Mouse (Mus musculus): Measurements from ENCODE around the gene Kiss1r.

The Kiss1r gene

DNA sequence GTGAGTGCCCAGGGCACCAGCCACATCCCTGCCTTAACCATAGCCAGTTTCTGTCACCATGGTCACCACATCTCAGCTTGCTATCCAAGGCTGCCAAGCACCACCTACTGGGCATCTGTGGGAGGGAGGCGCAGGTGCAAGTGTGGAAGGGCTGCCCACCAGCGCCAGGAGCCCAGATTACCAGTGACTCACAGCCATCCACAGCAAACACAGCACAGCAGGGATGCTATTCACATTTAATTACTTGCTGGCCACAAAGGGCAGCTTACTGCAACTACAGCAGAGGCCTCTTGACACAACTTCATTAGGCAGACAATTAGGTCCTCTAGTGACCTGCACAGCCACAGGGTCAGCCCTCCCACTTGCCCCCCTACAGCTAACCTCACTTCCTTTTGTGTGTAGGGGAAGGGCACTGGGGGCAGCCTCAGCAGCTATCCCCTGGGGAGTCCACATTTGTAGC, 15.8 kb upstream of the Kiss1r start:
- no peak for DNase-seq

DNA sequence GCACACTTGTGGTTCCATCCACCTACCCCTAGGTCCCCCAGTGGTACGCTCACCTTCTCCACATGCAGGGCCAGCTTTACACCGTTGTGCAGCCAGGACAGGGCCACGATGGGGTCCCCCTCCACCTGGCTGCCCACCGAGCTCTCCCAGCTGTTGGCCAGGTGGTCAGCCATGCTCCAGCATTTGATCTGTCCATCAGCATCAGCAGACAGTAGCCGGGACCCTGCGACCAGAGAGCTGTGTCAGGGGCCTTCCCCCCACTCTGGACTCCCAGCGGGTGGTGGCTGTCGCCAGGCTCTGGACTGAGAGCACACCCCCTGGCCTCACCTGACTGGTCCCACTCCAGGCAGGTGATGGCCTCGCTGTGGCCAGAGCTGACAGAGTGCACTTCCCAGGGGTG, 10.1 kb upstream of the Kiss1r start:
- DNase-seq, result peak; percentile 68

DNA sequence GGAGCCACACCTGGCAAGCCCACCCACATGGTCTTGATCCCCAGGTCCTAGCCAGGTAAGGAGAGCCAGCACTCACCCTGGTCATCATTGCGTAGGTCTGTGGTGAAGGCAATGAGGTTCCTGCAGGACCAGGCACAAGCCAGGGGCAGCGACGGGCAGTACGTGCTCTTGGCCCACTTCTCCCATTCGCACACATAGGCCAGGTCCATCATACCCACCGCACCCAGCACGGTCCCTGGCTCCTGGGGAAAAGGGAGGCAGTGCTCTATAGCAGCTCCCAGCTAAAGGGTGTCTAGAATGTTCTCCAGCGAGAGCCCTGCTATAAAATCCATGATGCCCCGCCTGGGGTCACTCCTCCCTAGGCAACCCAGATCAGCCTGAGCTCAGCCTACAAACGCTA, 9.4 kb upstream of the Kiss1r start:
- peak; percentile 63 for DNase-seq

- peak; percentile 97 for DNase-seq
Measured at GRCm38 (mm10) chr10:79908167-79909091, 8.3 kb upstream of the Kiss1r start, which contains the start of gene Med16. Gene Med16, minus strand, starts transcription at chr10:79908923.

DNA sequence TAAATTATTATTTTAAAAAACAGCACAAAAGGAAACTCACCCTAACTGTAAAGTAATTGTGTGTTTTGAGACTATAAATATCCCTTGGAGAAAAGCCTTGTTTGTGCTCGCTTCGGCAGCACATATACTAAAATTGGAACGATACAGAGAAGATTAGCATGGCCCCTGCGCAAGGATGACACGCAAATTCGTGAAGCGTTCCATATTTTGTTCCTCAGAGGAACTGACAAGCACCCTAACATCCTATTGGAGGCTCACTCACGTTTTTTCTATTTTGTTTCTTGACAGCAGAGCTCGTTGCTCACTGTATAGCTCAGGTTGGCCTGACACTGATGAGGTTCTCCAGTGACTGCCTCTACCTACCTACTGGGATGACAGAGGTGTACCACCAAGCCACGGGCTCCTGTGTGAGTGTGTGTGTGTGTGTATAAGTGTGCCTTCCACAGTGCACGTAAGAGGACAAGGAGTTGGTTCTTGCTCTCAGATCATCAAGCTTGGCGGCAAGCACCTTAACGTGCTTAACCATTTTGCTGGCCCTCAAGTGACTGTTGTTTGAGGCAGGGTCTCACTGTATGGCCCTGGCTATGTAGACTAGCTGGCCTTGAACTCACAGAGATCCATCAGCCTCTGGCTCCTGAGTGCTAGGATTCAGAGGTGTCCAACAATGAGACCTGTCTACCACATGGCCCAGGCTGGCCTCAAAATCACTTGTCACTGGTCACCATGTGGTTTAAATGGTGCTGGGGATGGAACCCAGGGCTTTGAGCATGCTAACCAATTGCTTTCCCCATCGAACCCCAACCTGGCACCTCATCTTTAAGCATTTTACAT, 7.5 kb upstream of the Kiss1r start:
- peak; percentile 64 for DNase-seq

DNA sequence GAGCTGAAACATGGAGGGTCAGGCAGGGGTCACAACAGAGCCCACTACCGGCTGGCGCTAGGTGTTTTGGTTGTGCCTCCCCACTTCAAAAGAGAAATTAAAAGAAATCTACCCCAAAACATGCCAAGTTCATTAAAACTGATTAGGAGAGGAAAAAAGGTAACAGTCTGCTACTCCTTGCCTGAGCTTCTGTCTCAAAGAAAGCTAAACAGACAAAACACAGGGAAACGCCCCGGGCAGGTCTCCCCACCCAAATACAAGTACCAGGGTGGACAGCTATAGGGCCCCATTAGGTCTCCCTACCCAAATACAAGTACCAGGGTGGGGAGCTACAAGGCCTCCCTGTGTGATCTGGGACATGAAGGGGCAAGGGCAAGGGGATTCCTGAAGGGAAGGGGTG, 6.2 kb upstream of the Kiss1r start, which contains the start of gene Gm26602:
Gm26602 (plus strand) TSS at position 301 of the 400 bp plus-strand sequence.
- no peak for DNase-seq

DNA sequence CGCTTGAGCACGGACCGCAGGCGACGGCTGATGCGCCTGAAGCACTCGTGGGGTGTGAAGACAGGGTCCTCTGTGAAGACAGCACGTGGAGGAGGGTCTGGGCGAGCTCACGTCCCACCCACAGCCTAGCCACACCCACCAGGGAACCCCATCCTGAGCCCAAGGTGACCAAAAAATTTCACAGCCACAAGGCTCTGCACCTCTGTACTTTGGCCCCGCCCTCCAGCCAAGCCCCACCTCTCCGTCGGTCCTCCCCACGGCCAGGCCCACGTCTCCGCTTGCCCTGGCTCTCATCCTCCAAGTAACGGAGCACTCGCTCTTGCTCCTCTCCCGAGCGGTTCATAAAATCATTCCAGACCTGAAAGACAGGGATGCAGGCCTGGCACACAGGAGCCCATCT, 4.4 kb upstream of the Kiss1r start:
- peak; percentile 54 for DNase-seq

GRCm38 (mm10) chr10:79914131-79914947, 2.4 kb upstream of the Kiss1r start:
- DNase-seq, result peak; percentile 51

GRCm38 (mm10) chr10:79914948-79915596, 1.7 kb upstream of the Kiss1r start:
- peak; percentile 40 for DNase-seq

- DNase-seq, result peak; percentile 64
Measured at GRCm38 (mm10) chr10:79916081-79916480, 690 bp upstream of the Kiss1r start.

GRCm38 (mm10) chr10:79917532-79918100, 845 bp downstream of the Kiss1r start:
- peak; percentile 45 for DNase-seq

DNA sequence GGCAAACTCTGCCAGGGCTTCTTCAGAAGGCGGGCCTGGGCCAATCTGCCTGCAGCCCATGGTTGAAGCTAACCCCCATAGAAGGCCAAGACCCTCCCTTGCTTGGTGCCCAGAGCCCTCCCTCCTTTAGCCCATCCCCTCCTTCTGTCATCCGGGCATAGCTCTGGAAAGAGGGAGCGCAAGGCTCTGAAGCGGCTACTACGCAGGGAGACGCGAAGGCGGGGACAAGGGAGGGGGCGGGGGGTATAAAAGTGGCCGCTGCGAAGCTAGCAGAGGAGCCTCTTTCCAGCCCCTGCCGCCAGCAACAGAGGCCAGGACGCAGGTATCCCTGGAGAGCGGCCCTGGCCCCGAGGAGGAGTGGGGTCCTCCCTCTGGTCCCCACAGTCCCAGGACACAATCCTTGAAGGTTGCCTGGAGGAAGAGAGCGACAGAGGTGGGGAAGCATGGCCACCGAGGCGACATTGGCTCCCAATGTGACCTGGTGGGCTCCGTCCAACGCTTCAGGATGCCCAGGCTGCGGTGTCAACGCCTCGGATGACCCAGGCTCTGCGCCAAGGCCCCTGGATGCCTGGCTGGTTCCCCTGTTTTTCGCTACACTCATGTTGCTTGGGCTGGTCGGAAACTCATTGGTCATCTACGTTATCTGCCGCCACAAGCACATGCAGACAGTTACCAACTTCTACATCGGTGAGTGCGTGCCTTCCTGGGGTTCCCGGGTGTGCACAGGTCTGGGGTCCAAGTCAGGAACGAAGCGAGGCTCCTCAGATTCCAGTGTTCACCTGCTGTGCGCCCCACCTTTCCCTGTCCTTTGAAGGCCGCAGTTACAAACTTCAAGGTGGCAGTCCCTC, 1.7 kb downstream of the Kiss1r start:
- DNase-seq, result peak; percentile 69

DNA sequence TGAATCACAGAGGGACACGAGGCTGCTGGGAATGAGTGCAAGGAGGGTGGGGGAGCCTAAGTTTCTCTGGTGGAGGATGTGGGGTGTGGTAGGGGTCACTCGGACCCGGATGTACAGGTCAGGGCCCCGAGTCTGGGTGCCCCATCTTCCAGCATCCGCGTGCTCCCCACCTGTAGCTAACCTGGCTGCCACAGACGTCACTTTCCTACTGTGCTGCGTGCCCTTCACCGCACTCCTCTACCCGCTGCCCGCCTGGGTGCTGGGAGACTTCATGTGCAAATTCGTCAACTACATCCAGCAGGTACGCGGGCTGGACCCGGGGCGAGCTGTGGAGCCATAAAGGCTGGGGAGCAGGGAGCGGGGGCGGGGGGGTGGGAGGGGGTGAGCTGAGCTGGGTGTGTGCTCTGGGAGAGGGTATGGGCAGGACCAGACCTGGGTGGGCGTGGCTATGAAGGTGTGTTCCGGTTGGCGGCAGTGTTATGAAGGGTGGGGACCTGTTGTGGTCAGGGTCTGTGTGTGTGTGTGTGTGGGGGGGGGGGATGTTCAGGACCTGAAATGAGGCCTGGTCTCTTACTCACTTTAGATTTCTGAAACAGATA, 2.6 kb downstream of the Kiss1r start:
- peak; percentile 61 for DNase-seq

DNA sequence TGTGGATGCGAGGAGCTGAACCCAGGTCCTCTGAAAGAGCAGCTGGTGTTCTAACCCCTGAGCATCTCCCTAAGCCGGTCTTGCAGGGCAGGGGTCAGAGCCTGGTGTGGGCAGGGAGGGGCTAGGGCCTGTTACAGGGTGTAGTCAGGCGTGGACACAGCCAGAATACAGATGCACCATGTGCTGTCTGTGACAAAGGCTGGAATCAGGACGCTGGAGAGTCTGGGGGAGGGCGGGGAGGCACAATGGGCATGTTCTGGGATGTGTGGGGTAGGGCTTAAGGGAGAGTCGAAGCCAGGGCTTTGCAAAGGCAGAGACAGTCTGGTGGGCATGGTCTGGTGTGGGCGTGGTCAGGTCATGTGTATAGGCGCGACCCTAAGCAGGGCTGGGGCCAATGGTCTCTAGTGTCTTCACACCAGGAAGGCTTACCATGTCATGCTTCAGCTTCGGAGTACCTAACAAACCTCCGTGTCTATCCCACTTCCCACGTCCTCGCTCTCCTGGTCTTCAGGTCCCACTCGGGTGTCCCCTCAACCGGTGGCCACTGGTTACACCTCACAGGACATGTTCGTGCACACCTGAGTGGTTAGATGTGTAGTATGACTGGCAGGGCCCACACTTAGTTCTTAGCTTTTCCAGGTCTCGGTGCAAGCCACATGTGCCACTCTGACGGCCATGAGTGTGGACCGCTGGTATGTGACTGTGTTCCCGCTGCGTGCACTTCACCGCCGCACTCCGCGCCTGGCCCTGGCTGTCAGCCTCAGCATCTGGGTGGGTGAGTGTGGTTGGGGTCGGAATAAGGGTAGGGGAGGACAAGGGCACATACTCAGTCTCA, 3.5 kb downstream of the Kiss1r start:
- peak; percentile 62 for DNase-seq

DNA sequence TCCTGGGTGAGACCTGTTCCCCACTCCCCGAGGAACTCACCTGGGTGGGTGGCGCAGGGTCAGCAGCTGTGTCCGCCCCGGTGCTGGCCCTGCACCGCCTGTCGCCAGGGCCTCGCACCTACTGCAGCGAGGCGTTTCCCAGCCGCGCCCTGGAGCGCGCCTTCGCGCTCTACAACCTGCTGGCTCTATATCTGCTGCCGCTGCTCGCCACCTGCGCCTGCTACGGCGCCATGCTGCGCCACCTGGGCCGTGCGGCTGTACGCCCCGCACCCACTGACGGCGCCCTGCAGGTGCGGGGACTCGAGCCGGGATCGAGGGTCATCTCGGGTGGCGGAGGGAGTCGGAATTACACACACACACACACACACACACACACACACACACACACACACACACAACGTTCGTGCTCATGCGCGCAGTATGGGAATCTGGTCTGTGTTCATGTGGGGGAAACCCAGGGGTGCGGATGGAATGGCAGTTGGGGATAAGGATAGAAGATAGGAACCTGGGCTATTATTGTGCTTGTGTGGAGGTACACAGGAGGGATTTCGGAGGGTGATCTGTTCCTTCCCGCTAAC, 4.3 kb downstream of the Kiss1r start, which contains the start of gene R3hdm4:
R3hdm4 (minus strand) TSS at position 251 of the 578 bp plus-strand sequence.
- no peak for DNase-seq

DNA sequence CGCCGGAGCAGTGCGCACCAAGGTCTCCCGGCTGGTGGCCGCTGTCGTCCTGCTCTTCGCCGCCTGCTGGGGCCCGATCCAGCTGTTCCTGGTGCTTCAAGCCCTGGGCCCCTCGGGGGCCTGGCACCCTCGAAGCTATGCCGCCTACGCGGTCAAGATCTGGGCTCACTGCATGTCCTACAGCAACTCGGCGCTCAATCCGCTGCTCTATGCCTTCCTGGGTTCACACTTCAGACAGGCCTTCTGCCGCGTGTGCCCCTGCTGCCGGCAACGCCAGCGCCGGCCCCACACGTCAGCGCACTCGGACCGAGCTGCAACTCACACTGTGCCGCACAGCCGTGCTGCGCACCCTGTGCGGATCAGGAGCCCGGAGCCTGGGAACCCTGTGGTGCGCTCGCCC, 4.8 kb downstream of the Kiss1r start:
- peak; percentile 53 for DNase-seq

GRCm38 (mm10) chr10:79924998-79925784, 8.4 kb downstream of the Kiss1r start:
- DNase-seq, result peak; percentile 89

Data from cerebellum, adult 11-12 months (tissue).